Mouse (Mus musculus): ENCODE data around the gene Ift172. TPM values are rescaled to one million over a fixed set of nuclear protein-coding genes. Genes with fewer than 3 reads are reported as not detected.

Ift172 gene
- polyA plus RNA-seq, 1 experiment from 2014 or later, result 3.9 TPM

- Histone ChIP-seq H3K36me3 (replicated peaks) (peaks cover 78% of the 10 kb centered on the region), H3K27me3 (no peaks in the 10 kb centered on the region), H3K9ac (no peak overlapping the region), H3K4me1 (replicated peaks) (peaks cover 25% of the 10 kb centered on the region), H3K27ac (replicated peaks) (no peak overlapping the region), H3K9me3 (replicated peaks) (no peaks in the 10 kb centered on the region), H3K4me2 (no peak overlapping the region), H3K4me3 (replicated peaks) (no peak overlapping the region)
- WGBS (ENCODE audit: insufficient replicate concordance), result 81% methylated on average over 6 of the region's 6 CpGs
- ATAC-seq (ENCODE audit: insufficient read depth), result no peak
These were observed 86.5 kb downstream of the Ift172 start for GRCm38 (mm10) chr5:31204421-31204820.

DNA sequence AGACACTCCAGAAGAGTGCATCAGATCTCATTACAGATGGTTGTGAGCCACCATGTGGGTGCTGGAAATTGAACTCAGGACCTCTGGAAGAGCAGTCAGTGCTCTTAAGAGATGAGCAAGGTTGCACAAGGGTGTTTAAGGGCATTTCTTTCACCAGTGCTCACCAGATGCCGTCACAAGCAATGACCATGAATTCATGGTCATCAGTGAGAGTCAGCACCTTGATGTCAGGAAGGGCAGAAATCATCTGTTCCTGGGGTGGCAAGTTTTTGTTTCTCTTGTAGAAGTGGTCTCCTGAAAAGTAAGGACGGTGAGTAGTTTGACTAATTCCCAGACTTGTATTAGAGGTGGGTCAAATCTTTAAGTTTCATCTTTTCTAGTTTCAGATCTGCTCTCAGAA, 87.0 kb downstream of the Ift172 start:
- WGBS (ENCODE audit: insufficient replicate concordance), result 87% methylated on average over 2 of the region's 2 CpGs
- no peaks in the 10 kb centered on the region for H3K9me3 ChIP-seq (replicated peaks)
- peaks cover 83% of the 10 kb centered on the region for H3K36me3 ChIP-seq (replicated peaks)
- no peak overlapping the region for H3K9ac ChIP-seq
- H3K4me1 ChIP-seq (replicated peaks), result peaks cover 25% of the 10 kb centered on the region
- H3K4me2 ChIP-seq, result no peak overlapping the region
- no peak overlapping the region for H3K4me3 ChIP-seq (replicated peaks)
- H3K27me3 ChIP-seq, result no peaks in the 10 kb centered on the region
- H3K27ac ChIP-seq (replicated peaks), result no peak overlapping the region
- ATAC-seq (ENCODE audit: insufficient read depth), result no peak

Other genes with a start within 250 kb of the Ift172 start
- gene Atraid, start 242.8 kb downstream of the Ift172 start, polyA plus RNA-seq (2015; fragmentation: Nextera tagmentation; extraction: Ambion mirVana), result 55.8 and 58.8 TPM in 2 replicates
- gene Slc5a6, start 242.2 kb downstream of the Ift172 start, polyA plus RNA-seq (2015; fragmentation: Nextera tagmentation; extraction: Ambion mirVana), result 3.1 and 3.7 TPM in 2 replicates
- gene Cad, start 236.3 kb downstream of the Ift172 start, polyA plus RNA-seq (2015; fragmentation: Nextera tagmentation; extraction: Ambion mirVana), result 14.1 and 14.6 TPM in 2 replicates
- not detected in 2 replicates for gene Dnajc5g, start 184.8 kb downstream of the Ift172 start, polyA plus RNA-seq (2015; fragmentation: Nextera tagmentation; extraction: Ambion mirVana)
- gene Slc30a3, start 182.9 kb downstream of the Ift172 start, polyA plus RNA-seq (2015; fragmentation: Nextera tagmentation; extraction: Ambion mirVana), result 0.35 and 0.38 TPM in 2 replicates
- gene Trim54, start 174.4 kb downstream of the Ift172 start, polyA plus RNA-seq (2015; fragmentation: Nextera tagmentation; extraction: Ambion mirVana), result 0.52 and 1.0 TPM in 2 replicates
- not detected in 2 replicates for gene Ucn, start 152.3 kb downstream of the Ift172 start, polyA plus RNA-seq (2015; fragmentation: Nextera tagmentation; extraction: Ambion mirVana)
- 18.8 and 19.5 TPM in 2 replicates for gene Mpv17, start 136.9 kb downstream of the Ift172 start, polyA plus RNA-seq (2015; fragmentation: Nextera tagmentation; extraction: Ambion mirVana)
- 0.33 and 0.74 TPM in 2 replicates for gene Gm29609, start 111.2 kb downstream of the Ift172 start, polyA plus RNA-seq (2015; fragmentation: Nextera tagmentation; extraction: Ambion mirVana)
- gene Gtf3c2, start 111.0 kb downstream of the Ift172 start, polyA plus RNA-seq (2015; fragmentation: Nextera tagmentation; extraction: Ambion mirVana), result 28.8 and 31.5 TPM in 2 replicates
- gene Snx17, start 97.9 kb downstream of the Ift172 start, polyA plus RNA-seq (2015; fragmentation: Nextera tagmentation; extraction: Ambion mirVana), result 40.2 and 41.6 TPM in 2 replicates
- gene Eif2b4, start 97.7 kb downstream of the Ift172 start, polyA plus RNA-seq (2015; fragmentation: Nextera tagmentation; extraction: Ambion mirVana), result 41.2 and 47.3 TPM in 2 replicates
- gene Zfp513, start 88.8 kb downstream of the Ift172 start, polyA plus RNA-seq (2015; fragmentation: Nextera tagmentation; extraction: Ambion mirVana), result 2.6 and 3.1 TPM in 2 replicates
- 110 and 117 TPM in 2 replicates for gene Ppm1g, start 70.4 kb downstream of the Ift172 start, polyA plus RNA-seq (2015; fragmentation: Nextera tagmentation; extraction: Ambion mirVana)
- gene Nrbp1, start 50.3 kb downstream of the Ift172 start, polyA plus RNA-seq (2015; fragmentation: Nextera tagmentation; extraction: Ambion mirVana), result 47.5 and 48.1 TPM in 2 replicates
- gene Gm9970, start 49.9 kb downstream of the Ift172 start, polyA plus RNA-seq (2015; fragmentation: Nextera tagmentation; extraction: Ambion mirVana), result 0.23 TPM in 1 of 2 replicates, not detected in the other
- 3.9 and 4.9 TPM in 2 replicates for gene Krtcap3, start 39.4 kb downstream of the Ift172 start, polyA plus RNA-seq (2015; fragmentation: Nextera tagmentation; extraction: Ambion mirVana)
- gene Fndc4, start 5.0 kb upstream of the Ift172 start, polyA plus RNA-seq (2015; fragmentation: Nextera tagmentation; extraction: Ambion mirVana), result 4.5 and 4.6 TPM in 2 replicates
- gene Gckr, start 6.3 kb upstream of the Ift172 start, polyA plus RNA-seq (2015; fragmentation: Nextera tagmentation; extraction: Ambion mirVana), result 19.4 and 25.0 TPM in 2 replicates
- 12.4 and 12.9 TPM in 2 replicates for gene Zfp512, start 161.3 kb upstream of the Ift172 start, polyA plus RNA-seq (2015; fragmentation: Nextera tagmentation; extraction: Ambion mirVana)
- gene 4930548H24Rik, start 194.6 kb upstream of the Ift172 start, polyA plus RNA-seq (2015; fragmentation: Nextera tagmentation; extraction: Ambion mirVana), result not detected in 2 replicates
- gene Gpn1, start 203.6 kb upstream of the Ift172 start, polyA plus RNA-seq (2015; fragmentation: Nextera tagmentation; extraction: Ambion mirVana), result 16.3 and 18.5 TPM in 2 replicates
- gene Slc4a1ap, start 235.9 kb upstream of the Ift172 start, polyA plus RNA-seq (2015; fragmentation: Nextera tagmentation; extraction: Ambion mirVana), result 9.6 and 11.1 TPM in 2 replicates
- 7.4 and 7.6 TPM in 2 replicates for gene Supt7l, start 236.7 kb upstream of the Ift172 start, polyA plus RNA-seq (2015; fragmentation: Nextera tagmentation; extraction: Ambion mirVana)